Mouse (Mus musculus): ENCODE results near the gene Cyp11a1. TPM values are rescaled to one million over a fixed set of nuclear protein-coding genes. Genes with fewer than 3 reads are reported as not detected.

Gene Cyp11a1
- polyA plus RNA-seq, 1 experiment from 2014 or later, result 0.42 TPM

DNA sequence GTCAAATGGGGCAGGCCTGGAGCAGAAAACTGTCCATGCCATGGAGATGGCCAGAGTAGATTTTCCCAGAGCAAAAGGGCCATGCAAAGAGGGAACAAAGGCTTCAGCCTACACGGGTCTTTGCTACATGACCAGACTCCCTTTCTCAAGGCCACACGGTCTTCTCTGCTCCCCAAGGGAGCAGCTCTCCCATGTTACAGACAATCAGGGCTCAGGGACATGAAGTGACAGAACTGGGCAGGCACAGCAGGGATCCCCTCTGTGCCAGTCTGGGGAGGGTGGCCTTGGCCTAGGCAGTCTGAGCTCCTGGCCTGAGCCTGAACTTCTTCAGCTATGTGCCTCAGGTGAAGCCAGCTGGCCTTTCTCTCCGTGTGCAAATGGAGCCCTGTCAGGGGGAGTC lies 47.3 kb downstream of the Cyp11a1 start:
- Histone ChIP-seq H3K4me1 (peaks cover 55% of the 10 kb centered on the region), H3K27me3 (peaks cover 51% of the 10 kb centered on the region), H3K9ac (replicated peaks) (no peak overlapping the region), H3K27ac (replicated peaks) (peak overlapping the region; percentile 25; the same call in 1 of the 2 replicates), H3K4me3 (no peak overlapping the region), H3K9me3 (no peaks in the 10 kb centered on the region), H3K36me3 (no peaks in the 10 kb centered on the region), H3K4me2 (replicated peaks) (no peak overlapping the region)
- WGBS, result 58% methylated on average over 3 of the region's 3 CpGs
- ATAC-seq (ENCODE audit: low FRiP score, low read depth), result no peak

DNA sequence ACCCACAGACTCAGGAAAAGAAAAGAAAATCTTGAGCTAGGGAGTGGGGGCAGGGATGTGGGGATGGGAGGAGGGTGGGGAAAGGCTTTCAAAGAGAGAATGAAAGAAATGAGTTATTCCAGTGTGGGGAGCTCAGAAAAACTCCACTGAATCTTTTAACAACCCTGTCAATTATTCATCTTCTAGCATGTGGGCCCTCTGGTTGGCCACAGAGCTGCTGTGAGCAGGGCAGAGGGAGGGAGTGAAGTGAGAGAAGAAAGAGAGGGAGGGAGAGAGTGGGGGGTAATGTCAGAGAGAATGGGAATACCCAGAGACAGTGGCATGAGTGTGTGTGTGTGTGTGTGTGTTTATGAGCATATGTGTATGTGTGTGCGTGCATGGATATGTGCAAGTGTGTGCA lies 47.8 kb downstream of the Cyp11a1 start:
- peaks cover 50% of the 10 kb centered on the region for H3K4me1 ChIP-seq
- ATAC-seq (ENCODE audit: low FRiP score, low read depth), result no peak
- peak overlapping the region; percentile 39; the same call in 1 of the 2 replicates for H3K27ac ChIP-seq (replicated peaks)
- H3K27me3 ChIP-seq, result peaks cover 51% of the 10 kb centered on the region
- H3K36me3 ChIP-seq, result no peaks in the 10 kb centered on the region
- no peak overlapping the region for H3K9ac ChIP-seq (replicated peaks)
- H3K4me3 ChIP-seq, result no peak overlapping the region
- H3K9me3 ChIP-seq, result no peaks in the 10 kb centered on the region
- H3K4me2 ChIP-seq (replicated peaks), result no peak overlapping the region
- 93% methylated on average over 1 of the region's 1 CpGs for WGBS

DNA sequence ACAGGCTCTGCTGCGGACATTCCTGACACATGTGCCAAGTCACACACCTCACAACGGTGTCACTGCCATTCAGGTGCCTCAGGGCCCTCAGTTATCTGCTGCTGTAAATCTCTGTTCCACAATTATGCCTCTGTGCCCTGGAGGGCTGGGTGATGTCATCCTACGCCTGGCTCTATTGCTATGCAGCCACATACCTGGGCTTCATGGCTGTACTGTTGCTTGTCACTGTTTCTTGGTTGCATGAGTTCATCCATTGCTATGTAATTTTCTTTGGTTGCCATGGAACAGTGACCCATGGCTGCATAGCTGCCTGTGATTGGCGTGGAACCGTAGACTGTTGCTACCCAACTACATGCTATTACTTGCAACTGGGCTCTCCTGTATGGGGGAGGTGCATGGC lies 49.5 kb downstream of the Cyp11a1 start:
- no peak overlapping the region for H3K4me2 ChIP-seq (replicated peaks)
- peaks cover 42% of the 10 kb centered on the region for H3K27me3 ChIP-seq
- no peak overlapping the region for H3K9ac ChIP-seq (replicated peaks)
- H3K36me3 ChIP-seq, result no peaks in the 10 kb centered on the region
- 81% methylated on average over 5 of the region's 5 CpGs for WGBS
- H3K4me1 ChIP-seq, result peaks cover 48% of the 10 kb centered on the region
- H3K4me3 ChIP-seq, result no peak overlapping the region
- no peaks in the 10 kb centered on the region for H3K9me3 ChIP-seq
- ATAC-seq (ENCODE audit: low FRiP score, low read depth), result no peak
- H3K27ac ChIP-seq (replicated peaks), result peak overlapping the region; percentile 39; the same call in 1 of the 2 replicates

DNA sequence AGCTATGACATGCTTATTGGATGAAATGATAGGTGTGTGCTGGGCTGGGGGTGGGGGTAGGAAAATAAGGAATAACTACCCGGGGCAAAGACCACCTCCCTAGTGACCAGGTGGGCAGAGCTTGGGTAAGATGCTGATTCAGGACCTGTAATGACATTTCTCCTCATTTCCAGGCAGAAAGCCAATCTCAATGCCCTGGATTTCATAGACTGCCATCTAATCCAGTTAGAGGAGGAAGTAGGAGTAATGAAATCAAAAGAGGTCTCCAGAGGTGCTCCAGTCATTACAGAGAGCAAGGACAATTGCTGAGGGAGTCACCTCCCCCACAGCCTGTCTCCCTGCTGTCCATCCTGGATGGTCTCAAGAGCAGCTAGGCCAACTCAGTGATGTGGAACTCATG lies 53.7 kb downstream of the Cyp11a1 start:
- H3K27me3 ChIP-seq, result peaks cover 32% of the 10 kb centered on the region
- 39% methylated on average over 1 of the region's 1 CpGs for WGBS
- no peaks in the 10 kb centered on the region for H3K9me3 ChIP-seq
- H3K4me2 ChIP-seq (replicated peaks), result no peak overlapping the region
- ATAC-seq (ENCODE audit: low FRiP score, low read depth), result no peak
- H3K27ac ChIP-seq (replicated peaks), result peak overlapping the region; percentile 88
- H3K36me3 ChIP-seq, result no peaks in the 10 kb centered on the region
- no peak overlapping the region for H3K9ac ChIP-seq (replicated peaks)
- peaks cover 55% of the 10 kb centered on the region for H3K4me1 ChIP-seq
- no peak overlapping the region for H3K4me3 ChIP-seq

DNA sequence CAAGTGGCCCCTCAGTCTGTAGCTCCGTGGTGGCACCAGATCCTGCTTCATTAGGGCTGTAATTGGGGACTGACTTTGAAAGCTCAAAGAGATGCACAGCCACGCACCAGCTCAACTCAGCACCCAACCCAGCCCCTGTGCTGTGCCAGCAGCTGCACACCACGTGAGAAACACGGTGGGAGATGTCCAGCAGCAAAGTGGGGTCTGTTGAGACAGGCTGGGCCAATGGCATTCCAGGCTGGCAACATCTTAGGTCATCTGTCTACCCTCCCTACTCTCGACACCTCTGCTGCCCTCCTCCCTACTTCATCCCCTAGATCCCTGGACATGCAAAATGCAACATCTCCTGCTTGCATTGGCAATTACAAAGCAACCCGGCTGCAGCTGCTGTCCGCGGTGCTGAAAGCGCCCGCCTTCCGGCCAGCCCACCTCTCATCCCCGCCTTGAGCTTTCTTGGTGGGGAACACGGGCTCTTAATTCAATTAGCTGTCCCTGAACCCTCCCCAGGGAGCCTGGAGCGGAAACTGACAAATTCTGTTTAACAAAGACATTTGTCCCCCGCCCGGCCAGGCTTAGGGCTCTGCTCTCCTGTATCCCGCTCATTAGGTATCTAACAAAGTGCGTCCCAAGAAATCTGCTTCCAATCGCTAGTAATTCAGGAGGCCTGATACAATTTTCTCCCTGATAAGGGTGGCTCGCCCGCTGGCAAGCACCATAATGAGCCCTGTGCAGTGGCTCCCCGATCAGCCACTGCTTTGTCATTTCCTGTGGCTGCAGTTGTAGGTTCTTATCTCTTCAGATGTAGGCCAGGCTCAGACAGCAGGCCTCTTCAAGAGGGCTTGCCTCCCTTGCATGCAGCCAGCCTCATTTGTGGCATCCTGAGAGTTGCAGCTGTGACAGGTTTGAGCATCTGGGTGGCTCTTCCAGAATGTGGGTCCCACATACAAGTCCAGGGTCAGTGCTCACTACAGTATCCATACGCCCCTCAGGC lies 54.8 kb downstream of the Cyp11a1 start:
- Histone ChIP-seq H3K4me2 (replicated peaks) (0 out of 2 replicates have a peak overlapping the region, but pooled peaks have one; percentile 9), H3K4me1 (peaks cover 58% of the 10 kb centered on the region), H3K4me3 (no peak overlapping the region), H3K9ac (replicated peaks) (no peak overlapping the region), H3K27ac (replicated peaks) (peak overlapping the region; percentile 88), H3K36me3 (no peaks in the 10 kb centered on the region), H3K27me3 (peaks cover 23% of the 10 kb centered on the region), H3K9me3 (no peaks in the 10 kb centered on the region)
- 7% methylated on average over 23 of the region's 23 CpGs for WGBS
- ATAC-seq (ENCODE audit: low FRiP score, low read depth), result peak; percentile 78

DNA sequence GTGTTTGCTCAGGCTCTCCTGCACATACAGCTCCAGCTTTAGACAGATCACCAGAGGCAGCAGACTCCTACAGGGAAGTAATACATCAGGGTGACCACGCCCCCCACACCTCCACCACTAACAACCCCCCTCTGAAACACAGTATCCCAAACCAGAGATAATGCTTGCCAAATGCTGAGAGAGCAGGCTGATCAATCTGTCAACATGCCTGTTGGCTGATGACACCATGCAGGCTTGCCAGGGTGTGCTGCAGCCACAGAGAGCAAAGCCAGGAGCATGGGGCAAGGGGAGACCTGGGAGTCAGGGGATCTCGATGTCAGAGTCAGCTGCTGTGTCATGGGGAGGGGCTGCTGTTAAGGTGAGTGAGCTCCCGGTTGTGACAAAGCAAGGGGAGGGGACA lies 57.3 kb downstream of the Cyp11a1 start, which contains the start of gene Stra6:
Stra6 (plus strand) TSS at position 258 of the 400 bp plus-strand sequence.
- Histone ChIP-seq H3K36me3 (no peaks in the 10 kb centered on the region), H3K27me3 (peaks cover 10% of the 10 kb centered on the region), H3K27ac (replicated peaks) (peak within 1 kb of the TSS; percentile 78), H3K4me2 (replicated peaks) (no peak within 1 kb of the TSS), H3K4me3 (no peak within 1 kb of the TSS), H3K4me1 (peaks cover 74% of the 10 kb centered on the region), H3K9me3 (no peaks in the 10 kb centered on the region), H3K9ac (replicated peaks) (no peak within 1 kb of the TSS)
- WGBS, result 41% methylated on average over 3 of the region's 3 CpGs
- ATAC-seq (ENCODE audit: low FRiP score, low read depth), result no peak

DNA sequence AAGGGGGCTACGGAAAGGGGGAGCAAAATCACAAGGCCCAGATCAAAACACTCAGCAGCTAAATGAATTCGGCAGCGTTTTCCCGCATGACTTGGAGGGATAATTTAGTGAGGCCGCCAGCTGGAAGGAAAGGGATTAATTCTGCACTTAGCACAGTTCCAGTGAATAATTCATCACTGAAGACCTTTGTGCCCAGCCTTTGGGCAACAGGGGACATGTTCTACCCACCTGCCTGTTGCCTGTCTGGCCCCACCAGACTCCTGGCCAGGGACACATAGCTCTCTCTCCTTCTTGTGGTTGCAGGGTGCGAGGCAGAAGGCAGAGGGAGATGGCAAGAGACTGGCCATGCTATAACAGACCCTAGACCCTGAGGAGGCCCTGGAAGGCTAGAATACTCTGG lies 59.3 kb downstream of the Cyp11a1 start:
- peaks cover 64% of the 10 kb centered on the region for H3K4me1 ChIP-seq
- ATAC-seq (ENCODE audit: low FRiP score, low read depth), result peak; percentile 53

DNA sequence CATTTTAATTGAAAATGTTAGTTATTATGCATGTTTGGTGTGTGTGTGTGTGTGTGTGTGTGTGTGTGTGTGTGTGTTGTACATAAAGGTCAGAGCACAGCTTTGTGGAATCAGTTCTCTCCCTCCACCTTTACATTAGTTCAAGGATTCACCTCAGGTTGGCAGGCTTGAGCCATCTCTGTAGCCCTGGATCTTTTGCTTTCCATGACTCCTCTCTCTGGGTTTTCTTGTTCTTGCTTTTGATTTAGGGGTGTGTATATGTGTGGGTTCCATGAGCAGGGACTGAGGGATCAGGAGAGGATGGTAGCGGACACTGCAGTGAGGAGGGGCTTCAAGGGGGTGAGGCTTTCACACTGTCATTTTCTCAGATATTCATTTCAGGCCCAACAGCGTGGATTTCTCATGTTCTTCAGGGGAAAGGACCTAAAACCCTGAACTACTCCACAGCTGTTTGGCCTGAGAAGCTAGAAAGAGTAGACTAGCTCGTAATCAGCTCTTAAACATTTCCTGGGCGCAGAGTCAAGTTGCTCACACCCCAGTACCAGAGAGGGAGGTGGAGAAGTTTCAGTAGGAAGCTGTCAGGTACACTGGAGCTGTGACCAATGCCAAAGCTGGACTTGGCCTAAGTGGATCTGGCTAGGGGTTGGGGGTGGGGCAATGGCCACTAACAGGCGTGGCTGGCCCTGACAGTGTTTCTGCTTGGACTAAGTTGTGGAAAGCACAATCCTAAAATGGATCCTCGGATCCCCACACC lies 59.9 kb downstream of the Cyp11a1 start:
- Histone ChIP-seq H3K27ac (replicated peaks) (peak overlapping the region; percentile 78), H3K27me3 (peaks cover 14% of the 10 kb centered on the region), H3K4me1 (peaks cover 61% of the 10 kb centered on the region), H3K36me3 (no peaks in the 10 kb centered on the region), H3K9ac (replicated peaks) (no peak overlapping the region), H3K4me2 (replicated peaks) (no peak overlapping the region), H3K4me3 (no peak overlapping the region), H3K9me3 (no peaks in the 10 kb centered on the region)
- 78% methylated on average over 6 of the region's 6 CpGs for WGBS
- peak; percentile 35; the same call in 1 of the 2 replicates for ATAC-seq (ENCODE audit: low FRiP score, low read depth)

More for the DNA sequence above, 59.3 kb downstream of the Cyp11a1 start:
- Histone ChIP-seq H3K4me3 (no peak overlapping the region), H3K36me3 (no peaks in the 10 kb centered on the region), H3K4me2 (replicated peaks) (no peak overlapping the region), H3K9ac (replicated peaks) (no peak overlapping the region), H3K27ac (replicated peaks) (peak overlapping the region; percentile 78), H3K27me3 (peaks cover 14% of the 10 kb centered on the region), H3K9me3 (no peaks in the 10 kb centered on the region)
- WGBS, result 20% methylated on average over 6 of the region's 6 CpGs

DNA sequence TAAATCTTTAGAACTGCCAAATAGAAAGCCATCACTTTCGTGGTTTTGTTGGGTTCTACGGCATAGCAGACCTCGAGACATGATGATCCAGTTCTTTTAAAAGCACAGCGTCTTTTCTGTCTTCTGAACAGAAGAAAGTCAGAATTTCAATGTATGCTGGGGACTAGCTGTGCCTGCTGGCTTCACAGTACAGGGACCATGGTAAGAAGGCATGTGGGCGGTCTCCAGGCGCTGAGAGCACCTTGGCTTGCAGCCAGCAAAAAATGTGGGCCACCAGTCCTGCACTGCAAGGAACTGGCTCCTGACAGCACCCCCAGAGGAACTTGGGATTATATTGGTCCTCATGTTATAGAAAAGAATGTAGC lies 60.5 kb downstream of the Cyp11a1 start:
- peak overlapping the region; percentile 78; the same call in 1 of the 2 replicates for H3K27ac ChIP-seq (replicated peaks)
- H3K9ac ChIP-seq (replicated peaks), result no peak overlapping the region
- peaks cover 61% of the 10 kb centered on the region for H3K4me1 ChIP-seq
- no peak overlapping the region for H3K4me2 ChIP-seq (replicated peaks)
- no peak for ATAC-seq (ENCODE audit: low FRiP score, low read depth)
- no peaks in the 10 kb centered on the region for H3K36me3 ChIP-seq
- peaks cover 9% of the 10 kb centered on the region; the same call in 1 of the 2 replicates for H3K27me3 ChIP-seq
- no peaks in the 10 kb centered on the region for H3K9me3 ChIP-seq
- 82% methylated on average over 6 of the region's 6 CpGs for WGBS
- no peak overlapping the region for H3K4me3 ChIP-seq

DNA sequence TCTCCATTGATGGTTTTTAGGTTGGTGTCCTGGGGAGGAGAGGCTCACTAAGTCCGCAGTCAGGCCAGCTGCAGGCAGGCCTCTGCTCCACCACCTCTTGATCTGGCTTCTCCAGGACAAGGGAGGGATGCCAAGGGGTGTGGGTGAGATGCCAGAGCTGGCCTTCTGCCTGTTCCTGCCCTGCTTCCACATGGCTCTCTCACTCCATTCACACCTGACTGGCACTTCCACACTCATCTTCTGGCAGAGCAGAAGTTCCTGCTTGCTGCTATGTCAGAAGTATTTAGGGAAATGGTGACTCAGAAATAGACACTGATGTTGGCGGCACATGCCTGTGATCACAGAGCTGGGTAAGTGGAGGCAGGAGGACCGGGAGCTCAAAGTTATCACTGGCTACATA lies 61.3 kb downstream of the Cyp11a1 start:
- Histone ChIP-seq H3K9me3 (no peaks in the 10 kb centered on the region), H3K4me1 (peaks cover 63% of the 10 kb centered on the region), H3K9ac (replicated peaks) (no peak overlapping the region), H3K27ac (replicated peaks) (no peak overlapping the region), H3K36me3 (no peaks in the 10 kb centered on the region), H3K4me2 (replicated peaks) (no peak overlapping the region), H3K4me3 (no peak overlapping the region), H3K27me3 (peaks cover 9% of the 10 kb centered on the region; the same call in 1 of the 2 replicates)
- ATAC-seq (ENCODE audit: low FRiP score, low read depth), result no peak
- 88% methylated on average over 3 of the region's 3 CpGs for WGBS

DNA sequence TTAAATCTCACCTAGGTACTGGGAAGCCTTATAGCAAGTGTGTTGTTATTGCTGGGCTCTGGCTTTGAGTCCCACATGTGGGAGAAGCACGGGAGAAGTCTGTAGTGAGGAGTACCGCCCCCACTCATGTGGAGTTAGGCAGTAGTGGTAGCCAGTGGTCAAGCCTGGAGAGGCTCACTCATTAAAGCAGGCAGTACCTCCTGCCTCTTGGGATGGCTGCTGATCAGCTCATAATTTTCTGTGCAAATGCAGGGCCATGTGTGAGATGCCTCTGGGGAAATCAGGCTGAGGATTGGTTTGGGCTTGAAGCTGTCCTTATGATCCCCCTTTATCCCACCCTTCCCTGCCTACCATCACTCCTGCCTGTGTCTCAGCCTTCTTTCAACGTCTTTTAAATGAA lies 68.3 kb downstream of the Cyp11a1 start:
- H3K4me2 ChIP-seq (replicated peaks), result no peak overlapping the region
- H3K27ac ChIP-seq (replicated peaks), result peak overlapping the region; percentile 58
- H3K4me1 ChIP-seq, result peaks cover 31% of the 10 kb centered on the region
- no peak; the same call in 1 of the 2 replicates for ATAC-seq (ENCODE audit: low FRiP score, low read depth)
- H3K9ac ChIP-seq (replicated peaks), result no peak overlapping the region
- H3K27me3 ChIP-seq, result peaks cover 9% of the 10 kb centered on the region
- WGBS, result 49% methylated on average over 3 of the region's 3 CpGs
- no peak overlapping the region for H3K4me3 ChIP-seq
- H3K9me3 ChIP-seq, result no peaks in the 10 kb centered on the region
- no peaks in the 10 kb centered on the region for H3K36me3 ChIP-seq

Data from midbrain, embryonic 12.5 days (tissue).